Mouse (Mus musculus) bone marrow, adult 2 months (tissue): ENCODE data around the gene Gm19935.

Experiments used
- CTCF ChIP-seq: fragments of 200-500 bp; IDR thresholded peaks from 2 replicates; pipeline ENCODE4 v1.5.1; 2011; ENCODE audit warnings: low read length, control low read depth; ENCODE audit not compliant: control insufficient read depth, insufficient read depth
- POLR2A ChIP-seq: fragments of 200-500 bp; IDR thresholded peaks from 2 replicates; pipeline ENCODE4 v1.6.1; 2011; ENCODE audit warnings: low read depth, mild to moderate bottlenecking, control low read depth, low read length, borderline replicate concordance; ENCODE audit not compliant: control insufficient read depth

- TF ChIP-seq CTCF: no peak
- no peak for TF ChIP-seq POLR2A
Observed at GRCm38 (mm10) chr8:90769791-90770190, 47.4 kb downstream of the Gm19935 start.
